ENCODE assay signal across 17 mouse cellular contexts in genomic region chr5:135507561-135508273, GRCm38 (mm10). TPM values are rescaled to one million over a fixed set of nuclear protein-coding genes. Genes with fewer than 3 reads are reported as not detected.
DNase-seq lines count a peak whose midpoint lies in the region; ATAC-seq and TF ChIP-seq lines count a peak whose summit lies in the region.
"Had no signal": no experiment of that assay in that cellular context is flagged by ENCODE, and none has a peak within 500 bp of the region (broad histone marks: within the 10 kb centered on the region; RNA-seq: fewer than 3 reads in every experiment).

No protein-coding gene starts in this region.

- H3K27ac ChIP-seq in forebrain, embryonic 13.5 days, result peak overlapping the region; percentile 45
- no peak overlapping the region for H3K27ac ChIP-seq in forebrain, embryonic 10.5 days
- peak overlapping the region; percentile 13 for H3K27ac ChIP-seq in limb, embryonic 12.5 days
- H3K27ac ChIP-seq in limb, embryonic 10.5 days, result no peak overlapping the region
- H3K27ac ChIP-seq in forebrain, postnatal 0 days (ENCODE audit: low read depth, low read length), result no peak overlapping the region
- H3K27ac ChIP-seq: hindbrain, embryonic 10.5 days; midbrain, embryonic 15.5 days had no signal

- no peak overlapping the region for H3K4me3 ChIP-seq in forebrain, embryonic 13.5 days
- H3K4me3 ChIP-seq in forebrain, embryonic 10.5 days, result no peak overlapping the region
- no peak overlapping the region for H3K4me3 ChIP-seq in limb, embryonic 12.5 days (replicated peaks)
- H3K4me3 ChIP-seq in limb, embryonic 10.5 days, result no peak overlapping the region
- no peak overlapping the region for H3K4me3 ChIP-seq in forebrain, postnatal 0 days (ENCODE audit: low read depth, low read length)
- H3K4me3 ChIP-seq: heart, embryonic 12.5 days; hindbrain, embryonic 10.5 days; midbrain, embryonic 15.5 days had no signal

- peak overlapping the region; percentile 6 for H3K4me2 ChIP-seq in forebrain, embryonic 13.5 days
- peak overlapping the region; percentile 7; the same call in 1 of the 2 replicates for H3K4me2 ChIP-seq in limb, embryonic 12.5 days
- H3K4me2 ChIP-seq in forebrain, postnatal 0 days (ENCODE audit: low read depth), result no peak overlapping the region; the same call in 1 of the 2 replicates
- H3K4me2 ChIP-seq: heart, embryonic 12.5 days; midbrain, embryonic 15.5 days had no signal

- no peak overlapping the region for H3K9ac ChIP-seq in forebrain, embryonic 13.5 days
- no peak overlapping the region for H3K9ac ChIP-seq in limb, embryonic 12.5 days (replicated peaks)
- no peak overlapping the region for H3K9ac ChIP-seq in forebrain, postnatal 0 days
- H3K9ac ChIP-seq: heart, embryonic 12.5 days; midbrain, embryonic 15.5 days had no signal

- H3K9me3 ChIP-seq in forebrain, embryonic 13.5 days (replicated peaks), result no peaks in the 10 kb centered on the region
- H3K9me3 ChIP-seq in forebrain, embryonic 10.5 days, result peaks cover 4% of the 10 kb centered on the region; the same call in 1 of the 2 replicates
- H3K9me3 ChIP-seq in limb, embryonic 12.5 days, result 0 out of 2 replicates have a peak, but pooled peaks cover 4% of the 10 kb centered on the region
- no peaks in the 10 kb centered on the region for H3K9me3 ChIP-seq in limb, embryonic 10.5 days (replicated peaks)
- H3K9me3 ChIP-seq in forebrain, postnatal 0 days (ENCODE audit: low read length), result no peaks in the 10 kb centered on the region
- H3K9me3 ChIP-seq: heart, embryonic 12.5 days; midbrain, embryonic 15.5 days had no signal

- H3K36me3 ChIP-seq in forebrain, embryonic 13.5 days (ENCODE audit: poor library complexity, severe bottlenecking), result no peaks in the 10 kb centered on the region
- 0 out of 2 replicates have a peak, but pooled peaks cover 3% of the 10 kb centered on the region for H3K36me3 ChIP-seq in forebrain, embryonic 10.5 days (replicated peaks)
- no peaks in the 10 kb centered on the region for H3K36me3 ChIP-seq in limb, embryonic 12.5 days
- H3K36me3 ChIP-seq in limb, embryonic 10.5 days, result no peaks in the 10 kb centered on the region
- H3K36me3 ChIP-seq in forebrain, postnatal 0 days (ENCODE audit: insufficient read depth), result no peaks in the 10 kb centered on the region
- H3K36me3 ChIP-seq: heart, embryonic 12.5 days; hindbrain, embryonic 10.5 days; midbrain, embryonic 15.5 days had no signal

- peaks cover 19% of the 10 kb centered on the region for H3K4me1 ChIP-seq in forebrain, embryonic 13.5 days
- peaks cover 15% of the 10 kb centered on the region for H3K4me1 ChIP-seq in forebrain, embryonic 10.5 days
- H3K4me1 ChIP-seq in limb, embryonic 12.5 days (replicated peaks), result peaks cover 53% of the 10 kb centered on the region
- 0 out of 2 replicates have a peak, but pooled peaks cover 6% of the 10 kb centered on the region for H3K4me1 ChIP-seq in limb, embryonic 10.5 days
- no peaks in the 10 kb centered on the region for H3K4me1 ChIP-seq in forebrain, postnatal 0 days (ENCODE audit: insufficient read depth)

- DNase-seq in forebrain, embryonic 10.5 days (ENCODE audit: extremely low spot score, low spot score), result no peak
- no peak for DNase-seq in limb, embryonic 10.5 days (ENCODE audit: low spot score)
- peak; percentile 53 for DNase-seq in brain, adult 2 months (ENCODE audit: low read depth, low spot score)
- peak; percentile 35 for DNase-seq in forebrain, postnatal 0 days
- DNase-seq in natural killer cell, adult 2 months (ENCODE audit: low spot score in 2 of 2), result no peak
- DNase-seq in layer of hippocampus, postnatal 14 days (ENCODE audit: low spot score in 2 of 2), result no peak
- DNase-seq: B cell, adult 2 months; gastrocnemius, postnatal 36 days; thymus, adult 2 months had no signal

- ATAC-seq in forebrain, embryonic 13.5 days, result no peak
- peak; percentile 64; the same call in 1 of the 2 replicates for ATAC-seq in limb, embryonic 12.5 days (ENCODE audit: insufficient number of reproducible peaks, insufficient read depth, low FRiP score, low TSS enrichment, low read depth)
- ATAC-seq in forebrain, postnatal 0 days, result peak; percentile 60; the same call in 1 of the 2 replicates
- ATAC-seq: midbrain, embryonic 15.5 days had no signal

- no peaks in the 10 kb centered on the region for H3K27me3 ChIP-seq in forebrain, embryonic 13.5 days
- no peaks in the 10 kb centered on the region for H3K27me3 ChIP-seq in forebrain, embryonic 10.5 days (ENCODE audit: poor library complexity, severe bottlenecking)
- H3K27me3 ChIP-seq in limb, embryonic 12.5 days, result no peaks in the 10 kb centered on the region
- no peaks in the 10 kb centered on the region for H3K27me3 ChIP-seq in limb, embryonic 10.5 days (ENCODE audit: low read depth, poor library complexity, severe bottlenecking)
- H3K27me3 ChIP-seq in forebrain, postnatal 0 days (ENCODE audit: insufficient read depth, low read length), result no peaks in the 10 kb centered on the region
- H3K27me3 ChIP-seq: heart, embryonic 12.5 days; midbrain, embryonic 15.5 days had no signal

- 18% methylated on average over 18 of the region's 18 CpGs for WGBS in forebrain, embryonic 13.5 days
- WGBS in forebrain, embryonic 10.5 days, result 70% methylated on average over 18 of the region's 18 CpGs
- WGBS in limb, embryonic 12.5 days, result 51% methylated on average over 18 of the region's 18 CpGs
- 88% methylated on average over 18 of the region's 18 CpGs for WGBS in limb, embryonic 10.5 days
- 14% methylated on average over 18 of the region's 18 CpGs for WGBS in forebrain, postnatal 0 days

- no peak for TF ChIP-seq CTCF in forebrain, postnatal 0 days (IDR thresholded peaks at IDR 0.05; ENCODE audit: low read depth)

RNA-seq across cellular contexts. Expression of gene Hip1, which starts 37.2 kb away (rescaled TPM):
- 32.3 and 38.1 TPM in 2 replicates for polyA plus RNA-seq in forebrain, embryonic 13.5 days (2015; fragmentation: Nextera tagmentation; extraction: Ambion mirVana)
- 66.6 and 72.1 TPM in 2 replicates for polyA plus RNA-seq in forebrain, embryonic 10.5 days (2016; fragmentation: Nextera tagmentation; extraction: Ambion mirVana)
- polyA plus RNA-seq in limb, embryonic 12.5 days (2016; fragmentation: Nextera tagmentation; extraction: Ambion mirVana), result 50.7 and 54.8 TPM in 2 replicates
- polyA plus RNA-seq in limb, embryonic 10.5 days (2016; fragmentation: Nextera tagmentation; extraction: Ambion mirVana), result 46.1 and 49.1 TPM in 2 replicates
- 73.6 and 91.1 TPM in 2 replicates for total RNA-seq in forebrain, postnatal 0 days (2014; rRNA removed)
- polyA plus RNA-seq in forebrain, postnatal 0 days (2015; fragmentation: Nextera tagmentation; extraction: Ambion mirVana), result 12.9 and 22.5 TPM in 2 replicates
- total RNA-seq in layer of hippocampus, postnatal 14 days (2021), result 10 to 100 TPM; 56.1 to 62.6 TPM

RNA-seq across cellular contexts. Expression of gene Ccl26, which starts 55.7 kb away (rescaled TPM):
- not detected in 2 replicates for polyA plus RNA-seq in forebrain, embryonic 13.5 days (2015; fragmentation: Nextera tagmentation; extraction: Ambion mirVana)
- polyA plus RNA-seq in forebrain, embryonic 10.5 days (2016; fragmentation: Nextera tagmentation; extraction: Ambion mirVana), result not detected in 2 replicates
- polyA plus RNA-seq in limb, embryonic 12.5 days (2016; fragmentation: Nextera tagmentation; extraction: Ambion mirVana), result not detected in 2 replicates
- polyA plus RNA-seq in limb, embryonic 10.5 days (2016; fragmentation: Nextera tagmentation; extraction: Ambion mirVana), result not detected in 2 replicates
- not detected in 2 replicates for total RNA-seq in forebrain, postnatal 0 days (2014; rRNA removed)
- not detected in 2 replicates for polyA plus RNA-seq in forebrain, postnatal 0 days (2015; fragmentation: Nextera tagmentation; extraction: Ambion mirVana)
- total RNA-seq in layer of hippocampus, postnatal 14 days (2021), result not detected
- total RNA-seq: adrenal gland, adult 18-20 months; gastrocnemius, postnatal 36 days; liver, adult 2 months had no signal
- polyA plus RNA-seq: embryonic facial prominence, embryonic 11.5 days; heart, embryonic 12.5 days; hindbrain, embryonic 10.5 days; liver, adult 2 months; midbrain, embryonic 15.5 days; thymus, adult 2 months had no signal

Comparison
In these comparisons a context has a peak if more than half of its experiments do, and no peak if none do; other contexts are left out.
1. H3K27ac ChIP-seq: peak in forebrain, embryonic 13.5 days (single experiment) and limb, embryonic 12.5 days (single experiment); none in forebrain, embryonic 10.5 days (single experiment), limb, embryonic 10.5 days (single experiment) and forebrain, postnatal 0 days (single experiment).
2. DNase-seq: peak in brain, adult 2 months (single experiment) and forebrain, postnatal 0 days (single experiment); none in forebrain, embryonic 10.5 days (single experiment), limb, embryonic 10.5 days (single experiment), natural killer cell, adult 2 months (0 of 2) and layer of hippocampus, postnatal 14 days (0 of 2).